ENCODE assay signal across 25 mouse cellular contexts in genomic region chr13:113547807-113548426, GRCm38 (mm10).
"Had no signal": no experiment of that assay in that cellular context is flagged by ENCODE, and none has a peak within 500 bp of the region (broad histone marks: within the 10 kb centered on the region; RNA-seq: fewer than 3 reads in every experiment).

No protein-coding gene starts in this region.

- H3K4me2 ChIP-seq: limb, embryonic 12.5 days; limb, embryonic 15.5 days; liver, embryonic 11.5 days; lung, embryonic 15.5 days; midbrain, embryonic 13.5 days; neural tube, embryonic 12.5 days; neural tube, embryonic 15.5 days had no signal

- H3K9ac ChIP-seq: limb, embryonic 12.5 days; limb, embryonic 15.5 days; liver, embryonic 14.5 days; liver, postnatal 0 days; lung, embryonic 15.5 days; midbrain, embryonic 13.5 days; neural tube, embryonic 12.5 days; neural tube, embryonic 15.5 days had no signal

- ATAC-seq: liver, postnatal 0 days; midbrain, embryonic 13.5 days; midbrain, embryonic 16.5 days had no signal

- H3K27me3 ChIP-seq: limb, embryonic 12.5 days; limb, embryonic 15.5 days; lung, embryonic 15.5 days; megakaryocyte, embryonic 14.5 days; midbrain, embryonic 13.5 days; neural tube, embryonic 12.5 days; neural tube, embryonic 15.5 days had no signal

- H3K9me3 ChIP-seq: limb, embryonic 12.5 days; limb, embryonic 15.5 days; lung, embryonic 15.5 days; megakaryocyte, embryonic 14.5 days; midbrain, embryonic 10.5 days; midbrain, embryonic 13.5 days; neural tube, embryonic 12.5 days; neural tube, embryonic 15.5 days had no signal

- H3K4me3 ChIP-seq: limb, embryonic 12.5 days; limb, embryonic 15.5 days; lung, embryonic 15.5 days; megakaryocyte, embryonic 14.5 days; midbrain, embryonic 10.5 days; midbrain, embryonic 13.5 days; neural tube, embryonic 12.5 days; neural tube, embryonic 15.5 days had no signal

- H3K4me1 ChIP-seq: megakaryocyte, embryonic 14.5 days; midbrain, embryonic 10.5 days; midbrain, embryonic 13.5 days; neural tube, embryonic 12.5 days; neural tube, embryonic 15.5 days had no signal

- DNase-seq: kidney, adult 9 months; kidney, postnatal 14 days; kidney, postnatal 4 days; left cerebral cortex, postnatal 4 days; liver, postnatal 0 days; lung, postnatal 14 days; lung, postnatal 4 days; right cerebral cortex, adult 18-20 months; right cerebral cortex, postnatal 14 days; right cerebral cortex, postnatal 4 days; thymus, adult 2 months; thymus, postnatal 14 days; thymus, postnatal 4 days had no signal

- H3K27ac ChIP-seq: limb, embryonic 12.5 days; limb, embryonic 15.5 days; liver, embryonic 14.5 days; lung, embryonic 15.5 days; midbrain, embryonic 10.5 days; midbrain, embryonic 13.5 days; neural tube, embryonic 12.5 days; neural tube, embryonic 15.5 days; stomach, postnatal 0 days had no signal

- H3K36me3 ChIP-seq: limb, embryonic 12.5 days; limb, embryonic 15.5 days; lung, embryonic 15.5 days; midbrain, embryonic 10.5 days; midbrain, embryonic 13.5 days; neural tube, embryonic 12.5 days; neural tube, embryonic 15.5 days had no signal
